Mouse (Mus musculus): ENCODE results near the gene Fbxw21. TPM values are rescaled to one million over a fixed set of nuclear protein-coding genes. Genes with fewer than 3 reads are reported as not detected.

Fbxw21 gene
- polyA plus RNA-seq, 1 experiment: not detected

DNA sequence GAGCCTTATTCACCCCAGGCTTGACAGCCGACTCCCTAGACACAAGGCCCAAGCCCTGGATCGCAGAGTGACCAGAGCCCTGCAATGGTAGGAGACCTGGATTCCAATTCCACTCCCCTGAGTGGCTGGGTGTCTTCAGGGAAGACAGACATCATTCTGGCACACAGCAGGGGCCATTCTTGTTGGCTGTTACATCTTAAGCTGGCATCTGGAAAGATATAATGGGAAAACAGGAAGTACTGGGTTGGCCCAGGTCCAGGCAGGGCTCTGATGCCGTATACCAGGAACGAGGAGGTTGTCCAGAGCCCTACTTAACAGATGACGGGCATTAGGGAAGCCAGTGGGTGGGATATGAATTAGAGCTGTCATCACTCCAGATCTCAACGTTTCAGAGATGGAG is 38.6 kb downstream of the Fbxw21 start:
- no peak for DNase-seq
- Histone ChIP-seq H3K36me3 (ENCODE audit: control insufficient read depth, insufficient read depth, low read length) (no peaks in the 10 kb centered on the region), H3K27me3 (replicated peaks; ENCODE audit: control insufficient read depth, insufficient read depth, low read length) (no peaks in the 10 kb centered on the region), H3K4me1 (ENCODE audit: control insufficient read depth, insufficient read depth, low read length) (no peaks in the 10 kb centered on the region), H3K4me3 (ENCODE audit: insufficient read depth, low read depth, low read length) (no peak overlapping the region), H3K27ac (ENCODE audit: insufficient read depth, low read depth, low read length) (no peak overlapping the region)
- 39% methylated on average over 6 of the region's 6 CpGs for WGBS
- TF ChIP-seq POLR2A (IDR thresholded peaks at IDR 0.05; ENCODE audit: low read depth, low read length) (no peak), CTCF (conservative IDR thresholded peaks at IDR 0.05; ENCODE audit: insufficient read depth, insufficient read length, low read depth, low read length) (no peak)

- DNase-seq: peak; percentile 54
- no peaks in the 10 kb centered on the region for H3K36me3 ChIP-seq (ENCODE audit: control insufficient read depth, insufficient read depth, low read length)
- H3K4me1 ChIP-seq (ENCODE audit: control insufficient read depth, insufficient read depth, low read length): no peaks in the 10 kb centered on the region
- TF ChIP-seq POLR2A (IDR thresholded peaks at IDR 0.05; ENCODE audit: low read depth, low read length): no peak
- TF ChIP-seq CTCF (conservative IDR thresholded peaks at IDR 0.05; ENCODE audit: insufficient read depth, insufficient read length, low read depth, low read length): no peak
- H3K27ac ChIP-seq (ENCODE audit: insufficient read depth, low read depth, low read length): no peak overlapping the region
- no peaks in the 10 kb centered on the region for H3K27me3 ChIP-seq (replicated peaks; ENCODE audit: control insufficient read depth, insufficient read depth, low read length)
- 45% methylated on average over 2 of the region's 2 CpGs for WGBS
- H3K4me3 ChIP-seq (ENCODE audit: insufficient read depth, low read depth, low read length): no peak overlapping the region
Measured at GRCm38 (mm10) chr9:109122553-109123085, 39.2 kb downstream of the Fbxw21 start.

DNA sequence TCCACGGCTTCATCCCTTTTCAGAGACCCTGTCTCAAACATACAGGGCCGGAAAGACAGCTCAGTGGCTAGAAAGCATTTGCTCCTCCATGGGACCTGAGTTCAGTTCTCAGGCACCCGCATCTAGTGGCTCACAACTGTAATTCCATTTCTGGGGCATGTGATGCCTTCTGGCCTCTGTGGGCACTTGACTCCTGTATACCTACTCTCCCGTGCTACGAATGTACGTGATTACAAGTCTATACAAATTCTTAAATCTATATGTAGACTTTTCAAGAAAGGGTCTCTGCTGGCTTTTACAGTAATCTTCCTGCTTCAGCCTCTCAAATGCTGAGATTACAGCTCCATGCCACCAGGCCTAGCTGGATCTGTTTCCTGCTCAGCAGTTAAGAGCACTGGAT is 40.9 kb downstream of the Fbxw21 start:
- WGBS: 89% methylated on average over 6 of the region's 6 CpGs
- no peak overlapping the region for H3K27ac ChIP-seq (ENCODE audit: insufficient read depth, low read depth, low read length)
- no peak for TF ChIP-seq CTCF (conservative IDR thresholded peaks at IDR 0.05; ENCODE audit: insufficient read depth, insufficient read length, low read depth, low read length)
- no peak for TF ChIP-seq POLR2A (IDR thresholded peaks at IDR 0.05; ENCODE audit: low read depth, low read length)

GRCm38 (mm10) chr9:109119571-109119970 is 42.3 kb downstream of the Fbxw21 start:
- Histone ChIP-seq H3K36me3 (ENCODE audit: control insufficient read depth, insufficient read depth, low read length) (no peaks in the 10 kb centered on the region), H3K4me3 (ENCODE audit: insufficient read depth, low read depth, low read length) (no peak overlapping the region), H3K27me3 (replicated peaks; ENCODE audit: control insufficient read depth, insufficient read depth, low read length) (no peaks in the 10 kb centered on the region), H3K4me1 (ENCODE audit: control insufficient read depth, insufficient read depth, low read length) (no peaks in the 10 kb centered on the region), H3K27ac (ENCODE audit: insufficient read depth, low read depth, low read length) (no peak overlapping the region)
- 75% methylated on average over 9 of the region's 9 CpGs for WGBS
- no peak for DNase-seq
- TF ChIP-seq CTCF (conservative IDR thresholded peaks at IDR 0.05; ENCODE audit: insufficient read depth, insufficient read length, low read depth, low read length) (0 out of 2 replicates have a peak, but pooled peaks have one; percentile 1), POLR2A (IDR thresholded peaks at IDR 0.05; ENCODE audit: low read depth, low read length) (no peak)

More for the DNA sequence above, 40.9 kb downstream of the Fbxw21 start:
- no peaks in the 10 kb centered on the region for H3K4me1 ChIP-seq (ENCODE audit: control insufficient read depth, insufficient read depth, low read length)
- no peaks in the 10 kb centered on the region for H3K36me3 ChIP-seq (ENCODE audit: control insufficient read depth, insufficient read depth, low read length)
- H3K27me3 ChIP-seq (replicated peaks; ENCODE audit: control insufficient read depth, insufficient read depth, low read length): no peaks in the 10 kb centered on the region
- H3K4me3 ChIP-seq (ENCODE audit: insufficient read depth, low read depth, low read length): no peak overlapping the region
- DNase-seq: no peak

DNA sequence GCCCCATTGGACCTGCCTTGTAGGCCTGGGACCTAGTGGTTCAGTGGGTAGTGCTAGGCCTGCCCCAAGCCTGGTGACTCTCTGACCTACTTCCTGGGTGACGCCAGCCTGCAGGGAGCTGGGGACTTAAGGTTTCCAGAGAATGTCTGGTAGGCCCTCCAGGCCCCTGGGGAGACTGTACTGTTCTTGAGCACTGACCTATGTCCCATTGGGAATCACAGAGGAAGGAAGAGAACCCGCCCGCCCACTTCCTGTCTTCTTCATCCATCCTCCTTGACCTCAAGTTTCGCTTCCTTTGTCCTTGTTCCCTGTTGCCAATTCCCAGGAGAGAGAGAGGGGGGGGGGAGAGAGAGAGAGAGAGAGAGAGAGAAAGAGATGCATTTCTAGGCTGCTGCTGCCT is 43.7 kb downstream of the Fbxw21 start:
- Histone ChIP-seq H3K27ac (ENCODE audit: insufficient read depth, low read depth, low read length) (no peak overlapping the region), H3K4me3 (ENCODE audit: insufficient read depth, low read depth, low read length) (no peak overlapping the region), H3K27me3 (replicated peaks; ENCODE audit: control insufficient read depth, insufficient read depth, low read length) (no peaks in the 10 kb centered on the region), H3K4me1 (ENCODE audit: control insufficient read depth, insufficient read depth, low read length) (no peaks in the 10 kb centered on the region), H3K36me3 (ENCODE audit: control insufficient read depth, insufficient read depth, low read length) (no peaks in the 10 kb centered on the region)
- peak; percentile 59 for DNase-seq
- WGBS: 70% methylated on average over 4 of the region's 4 CpGs
- no peak for TF ChIP-seq POLR2A (IDR thresholded peaks at IDR 0.05; ENCODE audit: low read depth, low read length)
- no peak for TF ChIP-seq CTCF (conservative IDR thresholded peaks at IDR 0.05; ENCODE audit: insufficient read depth, insufficient read length, low read depth, low read length)

GRCm38 (mm10) chr9:109116205-109116604 is 45.6 kb downstream of the Fbxw21 start:
- TF ChIP-seq CTCF (conservative IDR thresholded peaks at IDR 0.05; ENCODE audit: insufficient read depth, insufficient read length, low read depth, low read length): no peak
- no peak for TF ChIP-seq POLR2A (IDR thresholded peaks at IDR 0.05; ENCODE audit: low read depth, low read length)
- no peaks in the 10 kb centered on the region for H3K36me3 ChIP-seq (ENCODE audit: control insufficient read depth, insufficient read depth, low read length)
- 92% methylated on average over 10 of the region's 10 CpGs for WGBS
- no peak overlapping the region for H3K4me3 ChIP-seq (ENCODE audit: insufficient read depth, low read depth, low read length)
- no peak overlapping the region for H3K27ac ChIP-seq (ENCODE audit: insufficient read depth, low read depth, low read length)
- H3K27me3 ChIP-seq (replicated peaks; ENCODE audit: control insufficient read depth, insufficient read depth, low read length): no peaks in the 10 kb centered on the region
- no peak for DNase-seq
- H3K4me1 ChIP-seq (ENCODE audit: control insufficient read depth, insufficient read depth, low read length): no peaks in the 10 kb centered on the region

- no peaks in the 10 kb centered on the region for H3K36me3 ChIP-seq (ENCODE audit: control insufficient read depth, insufficient read depth, low read length)
- no peak overlapping the region for H3K4me3 ChIP-seq (ENCODE audit: insufficient read depth, low read depth, low read length)
- H3K27me3 ChIP-seq (replicated peaks; ENCODE audit: control insufficient read depth, insufficient read depth, low read length): no peaks in the 10 kb centered on the region
- 83% methylated on average over 7 of the region's 7 CpGs for WGBS
- no peaks in the 10 kb centered on the region for H3K4me1 ChIP-seq (ENCODE audit: control insufficient read depth, insufficient read depth, low read length)
- H3K27ac ChIP-seq (ENCODE audit: insufficient read depth, low read depth, low read length): no peak overlapping the region
- TF ChIP-seq CTCF (conservative IDR thresholded peaks at IDR 0.05; ENCODE audit: insufficient read depth, insufficient read length, low read depth, low read length): no peak
- TF ChIP-seq POLR2A (IDR thresholded peaks at IDR 0.05; ENCODE audit: low read depth, low read length): no peak
- no peak for DNase-seq
Measured at GRCm38 (mm10) chr9:109114871-109115270, 47.0 kb downstream of the Fbxw21 start.
